Mouse (Mus musculus) cerebellum, adult 8-10 months (tissue): ENCODE measurements around the gene Taok1.
A peak's percentile ranks its signal among the peaks of the same experiment; 100 is the strongest.

Experiments
- DNase-seq: peaks from one replicate; pipeline ENCODE4 v3.0.0; 2022

Gene Taok1

GRCm38 (mm10) chr11:77507426-77507825, 100.2 kb downstream of the Taok1 start:
- DNase-seq, result no peak

DNA sequence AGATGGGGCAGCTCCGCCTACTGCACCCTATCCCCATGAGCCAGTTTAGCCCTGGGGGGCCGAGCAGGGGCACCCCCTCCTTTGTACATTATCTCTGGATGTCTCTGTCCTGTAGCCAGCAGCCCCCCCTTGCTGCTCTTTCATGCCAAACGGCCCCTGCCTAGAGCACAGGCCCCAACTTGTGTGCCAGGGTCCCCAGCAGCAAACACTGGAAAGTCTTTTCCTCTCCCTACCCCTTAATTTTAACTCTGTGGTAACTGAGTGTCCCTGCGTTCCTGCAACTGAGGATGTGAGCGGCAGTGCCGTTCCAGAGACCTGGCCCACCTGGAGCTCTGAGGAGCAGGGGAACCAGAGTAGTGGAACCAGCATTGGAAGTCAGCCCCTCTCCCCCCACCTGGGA, 100.7 kb downstream of the Taok1 start:
- DNase-seq, result no peak

DNA sequence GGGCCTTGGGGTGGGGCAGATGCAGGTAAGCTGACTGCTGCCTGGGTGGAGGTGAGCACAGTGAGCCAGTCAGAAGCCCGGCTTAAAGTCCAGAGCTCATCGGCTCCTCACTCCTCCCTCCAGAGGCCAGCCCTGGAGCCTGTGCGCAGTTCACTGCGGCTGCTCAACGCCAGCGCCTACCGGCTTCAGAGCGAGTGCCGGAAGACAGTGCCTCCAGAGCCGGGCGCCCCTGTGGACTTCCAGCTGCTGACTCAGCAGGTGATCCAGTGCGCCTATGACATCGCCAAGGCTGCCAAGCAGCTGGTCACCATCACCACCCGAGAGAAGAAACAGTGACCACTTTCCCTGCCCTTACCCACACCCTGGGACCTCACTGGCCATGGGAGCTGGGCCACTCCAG, 101.3 kb downstream of the Taok1 start:
- DNase-seq, result no peak

DNA sequence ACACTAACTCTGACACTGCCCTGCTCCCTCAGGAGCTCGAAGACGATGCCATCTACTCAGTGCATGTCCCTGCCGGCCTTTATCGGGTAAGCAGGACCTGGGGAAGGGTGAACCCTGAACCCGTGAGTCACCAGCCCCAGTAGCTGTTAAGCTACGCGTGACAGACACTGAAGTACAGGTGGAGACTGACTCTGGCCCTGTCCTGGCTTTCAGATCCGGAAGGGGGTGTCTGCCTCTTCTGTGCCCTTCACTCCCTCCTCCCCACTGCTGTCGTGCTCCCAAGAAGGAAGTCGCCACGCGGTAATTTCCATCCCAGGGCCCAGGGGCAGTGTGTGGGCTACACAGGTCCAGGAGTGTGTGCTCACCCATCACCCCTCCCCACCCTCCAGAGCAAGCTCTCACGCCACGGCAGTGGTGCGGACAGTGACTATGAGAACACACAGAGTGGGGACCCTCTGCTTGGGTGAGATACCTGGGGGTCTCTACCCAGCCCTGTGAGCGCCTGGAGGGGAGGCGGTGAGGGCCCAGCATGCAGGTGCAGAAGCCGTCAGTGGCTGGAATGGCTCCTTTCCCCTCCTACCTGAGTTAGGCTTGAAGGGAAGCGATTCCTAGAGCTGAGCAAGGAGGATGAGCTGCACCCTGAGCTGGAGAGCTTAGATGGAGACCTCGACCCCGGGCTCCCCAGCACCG, 102.2 kb downstream of the Taok1 start:
- peak; percentile 14 for DNase-seq

DNA sequence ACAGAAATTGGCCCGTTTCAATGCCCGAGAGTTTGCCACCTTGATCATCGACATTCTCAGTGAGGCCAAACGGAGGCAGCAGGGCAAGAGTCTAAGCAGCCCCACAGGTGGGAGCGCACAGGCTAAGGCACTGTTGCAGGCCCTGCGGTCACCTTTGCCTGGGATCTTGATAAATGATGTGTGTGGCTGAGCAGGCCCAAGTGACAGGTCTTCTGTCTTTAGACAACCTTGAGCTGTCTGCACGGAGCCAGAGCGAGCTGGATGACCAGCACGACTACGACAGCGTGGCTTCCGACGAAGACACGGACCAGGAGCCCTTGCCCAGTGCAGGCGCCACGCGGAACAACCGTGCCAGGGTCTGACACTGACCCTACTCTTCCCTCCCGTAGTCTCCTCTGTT, 103.2 kb downstream of the Taok1 start:
- peak; percentile 12 for DNase-seq

DNA sequence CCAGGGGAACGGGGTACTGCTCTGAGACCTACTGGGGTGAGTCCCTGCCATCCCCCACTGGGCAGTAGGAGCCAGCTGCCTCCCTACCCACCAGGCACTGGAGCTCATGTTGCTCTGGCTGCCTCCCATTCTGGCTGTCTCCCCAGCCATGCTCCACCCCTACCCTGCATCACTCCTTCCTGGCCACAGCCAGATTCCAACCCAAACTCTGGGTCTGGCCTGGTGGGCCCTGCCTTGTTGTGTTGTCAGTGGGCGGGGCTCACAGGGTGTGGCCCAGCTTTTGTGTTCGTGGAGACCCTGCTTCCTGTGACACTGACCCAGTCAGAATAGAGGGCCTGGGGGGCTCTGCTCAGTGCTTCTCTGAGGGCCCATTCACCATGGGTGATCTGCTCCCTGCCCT, 104.1 kb downstream of the Taok1 start:
- DNase-seq, result peak; percentile 20

- no peak for DNase-seq
Observed at GRCm38 (mm10) chr11:77502481-77502880, 105.1 kb downstream of the Taok1 start.

GRCm38 (mm10) chr11:77501971-77502370, 105.6 kb downstream of the Taok1 start:
- peak; percentile 20 for DNase-seq

- peak; percentile 80 for DNase-seq
Observed at GRCm38 (mm10) chr11:77501392-77501791, 106.2 kb downstream of the Taok1 start.

DNA sequence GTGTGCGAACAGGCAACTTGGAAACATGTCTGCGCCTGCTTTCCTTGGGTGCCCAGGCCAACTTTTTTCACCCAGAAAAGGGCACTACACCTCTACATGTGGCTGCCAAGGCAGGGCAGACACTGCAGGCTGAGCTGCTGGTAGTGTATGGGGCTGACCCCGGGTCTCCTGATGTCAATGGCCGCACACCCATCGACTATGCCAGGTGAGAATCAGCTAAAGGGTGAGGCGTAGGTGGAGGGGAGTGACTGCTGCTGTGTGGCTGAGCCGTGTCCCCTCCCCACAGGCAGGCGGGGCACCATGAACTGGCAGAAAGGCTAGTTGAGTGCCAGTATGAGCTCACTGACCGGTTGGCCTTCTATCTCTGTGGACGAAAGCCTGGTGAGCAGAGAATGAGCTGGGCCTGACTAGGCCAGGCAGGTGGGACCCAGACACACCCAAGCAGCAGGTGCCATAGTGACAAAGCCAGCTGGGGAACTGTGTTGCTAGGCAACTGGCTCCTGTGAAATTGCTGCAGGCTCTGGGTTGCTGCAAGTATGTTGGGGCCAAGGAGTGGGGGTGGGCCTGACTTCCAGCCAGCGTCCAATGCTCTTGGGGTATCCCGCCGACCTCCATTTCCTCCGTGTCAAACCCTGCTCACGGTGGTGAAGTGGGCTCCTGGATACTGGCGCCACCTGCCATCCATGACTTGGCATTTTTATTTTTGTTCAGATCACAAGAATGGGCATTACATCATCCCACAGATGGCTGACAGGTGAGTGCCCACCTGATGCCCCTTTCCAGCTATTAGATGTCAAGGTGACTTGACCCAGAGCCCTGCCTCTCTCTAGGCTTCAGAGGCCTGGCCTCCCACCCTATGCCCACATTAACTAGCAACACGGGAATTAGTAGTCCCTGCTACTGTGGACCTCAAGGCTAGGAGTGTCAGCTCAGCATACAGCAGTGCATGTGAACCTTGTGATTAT, 107.0 kb downstream of the Taok1 start:
- DNase-seq, result peak; percentile 48

DNA sequence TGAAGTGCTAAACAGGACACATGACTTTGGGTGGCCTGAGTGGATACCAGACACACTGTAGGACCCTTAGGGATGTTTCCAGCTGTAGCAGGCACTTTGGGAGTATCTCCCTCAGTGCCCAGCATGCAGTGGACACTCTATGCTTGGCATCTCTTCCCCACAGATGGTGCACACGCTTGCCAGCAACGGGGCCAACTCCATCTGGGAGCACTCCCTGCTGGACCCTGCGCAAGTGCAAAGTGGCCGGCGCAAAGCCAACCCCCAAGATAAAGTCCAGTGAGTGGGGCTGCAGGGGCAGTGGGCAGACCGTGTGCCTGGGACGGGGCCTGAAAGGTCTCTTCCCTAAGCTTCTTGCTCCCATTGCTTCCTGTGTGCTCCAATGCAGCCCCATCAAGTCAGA, 108.3 kb downstream of the Taok1 start:
- peak; percentile 81 for DNase-seq

DNA sequence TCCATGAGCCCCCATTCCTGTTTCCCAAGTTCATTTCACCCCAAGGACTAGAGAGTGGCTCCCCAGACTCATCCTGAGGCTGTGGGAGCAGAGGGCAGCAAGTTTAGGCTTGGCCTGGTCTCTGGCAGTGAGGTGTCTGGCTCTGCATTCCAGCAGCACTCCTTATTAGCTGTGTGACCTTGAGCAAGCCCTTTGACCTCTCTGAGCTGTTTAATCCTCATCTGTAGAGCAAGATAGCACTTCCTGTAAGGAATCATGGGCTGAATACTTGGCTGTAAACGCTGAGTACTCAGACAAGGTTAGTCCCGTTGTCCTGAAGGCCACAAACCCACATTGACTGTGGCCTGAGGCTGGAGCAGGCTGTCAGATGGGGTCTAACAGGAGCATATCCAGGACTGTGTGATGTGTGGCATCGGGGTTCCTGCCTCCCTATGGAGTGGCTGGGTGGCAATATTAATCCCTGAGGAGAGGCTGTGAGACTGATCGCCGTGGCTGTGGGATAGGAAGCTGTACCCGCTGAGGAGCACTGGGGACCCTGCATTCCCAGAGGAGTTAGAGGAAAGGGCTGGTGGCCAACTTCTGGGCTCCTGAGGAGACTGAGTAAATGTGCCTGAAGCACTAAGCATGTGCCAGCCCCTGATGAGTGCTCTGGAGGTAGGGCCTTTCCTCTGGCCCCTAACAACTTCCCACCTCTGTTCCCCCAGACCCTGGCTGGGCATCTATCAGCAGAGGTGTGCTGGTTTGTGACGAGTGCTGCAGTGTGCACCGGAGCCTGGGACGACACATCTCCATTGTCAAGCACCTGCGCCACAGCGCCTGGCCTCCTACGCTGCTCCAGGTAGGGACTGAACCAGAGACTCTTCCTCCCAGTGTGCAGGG, 109.1 kb downstream of the Taok1 start:
- peak; percentile 36 for DNase-seq

- peak; percentile 33 for DNase-seq
Observed at GRCm38 (mm10) chr11:77497851-77498250, 109.8 kb downstream of the Taok1 start.

DNA sequence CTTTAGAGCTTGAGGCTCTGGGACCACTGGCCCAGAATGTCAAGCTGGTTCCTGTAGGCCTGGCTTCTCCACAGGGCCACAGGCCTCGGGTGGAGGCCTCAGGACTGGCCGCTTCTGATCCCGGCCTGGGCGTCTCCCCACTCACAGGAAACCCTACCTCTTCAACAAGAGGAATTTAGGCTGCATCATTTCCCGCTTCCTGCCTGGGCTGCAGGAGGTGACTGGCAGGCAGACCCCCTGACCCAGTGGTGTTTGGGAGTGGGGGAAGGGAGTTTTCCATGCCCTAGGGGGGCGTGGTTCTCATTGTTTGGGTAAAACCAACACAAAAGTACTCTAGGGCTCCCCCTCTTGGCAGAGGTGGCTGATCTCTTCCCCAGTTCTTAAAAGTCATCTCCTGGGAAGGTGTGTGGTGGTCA, 110.3 kb downstream of the Taok1 start:
- DNase-seq, result peak; percentile 48

DNA sequence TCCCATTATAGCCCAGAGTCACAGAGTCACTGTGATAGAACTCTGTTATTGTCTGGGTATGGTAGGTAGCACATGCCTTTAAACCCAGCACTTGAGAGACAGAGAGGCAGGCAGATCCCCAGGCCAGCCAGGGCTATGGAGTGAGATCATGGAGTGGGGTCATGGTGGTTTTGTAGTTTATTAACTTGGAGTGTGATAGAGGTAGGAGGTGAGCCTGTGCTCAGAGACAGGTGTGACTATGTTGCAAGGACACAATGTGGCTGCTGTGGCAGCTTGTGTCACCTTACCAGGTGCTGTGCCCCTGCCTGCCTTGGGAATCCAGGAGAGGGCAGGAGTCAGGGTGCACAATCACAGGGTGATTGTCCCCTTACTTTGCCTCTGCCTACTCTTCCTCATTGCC, 112.1 kb downstream of the Taok1 start:
- DNase-seq, result no peak

GRCm38 (mm10) chr11:77494782-77495181, 112.8 kb downstream of the Taok1 start:
- no peak for DNase-seq

- no peak for DNase-seq
Observed at GRCm38 (mm10) chr11:77494344-77494676, 113.3 kb downstream of the Taok1 start.

- peak; percentile 59 for DNase-seq
Observed at GRCm38 (mm10) chr11:77493512-77494343, 113.9 kb downstream of the Taok1 start, which contains the start of gene Git1. TSS of gene Git1 (plus strand) at chr11:77493562.

- peak; percentile 90 for DNase-seq
Observed at GRCm38 (mm10) chr11:77492911-77493332, 114.7 kb downstream of the Taok1 start.

GRCm38 (mm10) chr11:77492311-77492871, 115.2 kb downstream of the Taok1 start:
- DNase-seq, result no peak

DNA sequence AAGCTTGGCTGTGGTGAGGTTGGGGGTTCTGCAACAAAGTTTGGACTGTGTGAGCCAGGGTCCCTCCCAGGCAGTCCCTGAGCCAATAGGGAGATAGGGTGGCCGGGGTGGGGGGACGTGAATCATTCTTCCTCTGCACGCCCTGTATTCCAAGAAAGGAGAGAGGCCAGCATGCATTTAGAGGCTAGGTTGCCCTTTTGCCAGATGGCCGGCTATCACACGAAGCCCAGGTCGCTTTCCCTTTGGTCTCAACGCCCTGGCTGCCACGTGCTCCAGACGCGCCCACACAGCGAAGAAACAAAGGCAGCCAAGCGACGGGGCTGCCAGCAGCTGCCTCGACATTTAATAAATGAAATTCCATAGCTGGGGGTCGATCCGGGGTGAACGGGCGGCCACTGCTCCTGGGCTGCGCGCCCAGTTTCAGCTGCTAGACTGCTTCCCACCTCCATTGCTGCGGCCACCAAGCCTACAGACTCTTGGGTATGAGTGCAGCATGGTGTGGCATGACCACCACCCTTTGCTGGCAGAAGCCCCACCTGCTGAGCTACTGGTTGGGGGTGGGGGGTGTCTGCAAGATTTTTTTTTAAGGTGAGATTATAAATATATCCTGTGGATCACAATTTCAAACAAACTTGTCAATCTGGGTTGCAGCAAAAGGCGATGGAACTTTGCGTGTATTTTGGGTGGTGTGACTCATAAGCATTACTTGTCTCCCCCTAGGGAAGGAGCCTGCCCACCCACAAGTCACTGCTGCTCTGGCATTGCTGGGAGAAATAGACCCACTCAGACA, 115.9 kb downstream of the Taok1 start:
- DNase-seq, result peak; percentile 57
